Mouse (Mus musculus) T-helper 2 cell (primary cell): ENCODE results near the gene 4930435E12Rik.

Source experiments
- in situ Hi-C: fragments of 300-600 bp; cut with MboI, MseI; formaldehyde crosslinking; loops from one replicate; pipeline ENCODE4 v1.15.1; 2025; ENCODE audit warnings: high pct_unique_total_duplicates

4930435E12Rik gene

GRCm38 (mm10) chr16:38769529-38769928, 59.0 kb downstream of the 4930435E12Rik start:
- in situ Hi-C loops = no loop called here

DNA sequence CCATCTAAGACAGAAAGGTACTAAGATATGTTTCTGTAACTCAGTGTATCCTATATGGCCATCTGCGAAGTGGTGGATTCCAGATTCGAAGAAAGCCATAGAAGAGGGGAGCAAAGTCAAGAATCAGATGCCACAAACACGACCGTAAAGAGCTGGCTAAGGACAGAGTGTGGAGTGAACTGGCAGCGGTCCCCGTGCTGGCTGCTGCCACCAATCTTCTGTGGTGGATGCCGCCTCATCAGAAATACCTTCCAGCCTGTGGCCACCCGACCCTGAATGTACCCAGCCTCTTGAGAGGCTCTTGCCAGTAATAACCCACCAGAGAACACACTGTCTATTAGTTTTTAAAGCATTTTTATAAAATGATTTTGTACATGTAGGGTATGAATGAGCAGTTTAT, 60.2 kb downstream of the 4930435E12Rik start:
- in situ Hi-C loops = no loop called here

DNA sequence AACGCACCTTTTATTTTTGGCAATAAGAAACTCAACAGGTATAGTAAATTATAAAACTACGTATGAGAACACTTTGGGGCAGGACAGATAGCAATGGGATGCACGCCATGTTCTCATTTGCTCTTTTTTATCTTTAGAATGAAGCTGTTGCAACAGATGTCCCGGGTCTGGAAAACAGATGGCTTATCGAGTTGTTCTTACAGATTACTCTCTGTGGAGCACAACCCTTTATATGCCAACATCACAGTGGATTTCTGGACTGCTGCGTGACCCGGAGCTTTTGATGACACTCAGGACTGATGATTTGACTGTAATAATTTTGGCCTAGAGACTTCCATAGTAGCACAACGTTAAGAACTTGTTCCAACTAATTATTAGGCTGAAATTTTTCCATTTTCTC, 60.8 kb downstream of the 4930435E12Rik start:
- in situ Hi-C loops = no loop called here

DNA sequence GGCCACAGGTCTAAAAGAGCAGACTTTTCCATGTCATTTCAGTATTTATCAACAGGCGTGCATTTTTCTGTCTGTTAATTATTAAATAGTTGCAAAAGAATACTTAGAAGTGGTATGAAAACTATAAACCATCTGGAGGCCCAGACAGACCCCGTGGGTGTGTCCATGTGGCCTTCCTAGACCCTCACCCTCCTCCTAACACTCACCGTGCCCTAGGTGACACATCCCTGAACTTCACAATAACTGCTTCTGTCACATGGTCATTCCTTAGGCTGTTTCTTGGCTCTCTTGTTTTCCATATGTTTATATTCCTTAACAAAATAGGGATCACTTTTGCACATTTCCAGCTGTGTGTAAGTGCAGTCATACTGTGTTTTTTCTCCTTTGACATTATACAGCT, 61.9 kb downstream of the 4930435E12Rik start:
- in situ Hi-C loops = no loop called here

GRCm38 (mm10) chr16:38763508-38763907, 65.0 kb downstream of the 4930435E12Rik start:
- in situ Hi-C loops = no loop called here

DNA sequence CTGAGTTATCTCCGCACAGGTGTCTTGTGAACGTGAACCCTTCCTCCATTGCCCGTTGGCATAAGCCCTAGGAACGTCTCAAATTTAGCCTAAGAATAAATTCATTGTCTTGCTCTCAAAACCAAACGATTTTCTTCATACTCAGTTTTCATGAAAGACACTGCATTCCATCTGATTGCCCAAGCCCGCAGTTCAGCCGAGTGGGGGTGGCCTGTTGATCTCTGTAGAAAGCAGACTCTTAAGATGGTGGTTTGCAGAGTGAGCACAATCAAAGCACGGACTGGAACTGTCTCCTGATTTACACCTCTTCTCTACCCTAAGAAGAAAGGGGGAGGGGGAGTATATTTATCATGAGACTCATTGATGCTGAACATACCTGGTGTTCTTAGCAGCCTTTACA, 66.1 kb downstream of the 4930435E12Rik start:
- in situ Hi-C loops = no loop called here
